Mouse (Mus musculus) C2C12 (cell line): ENCODE measurements at regions not wholly inside any gene's neighbourhood (a gene's known extent, or its start where the extent isn't known, plus 50 kb on each side); places are given as distances from the start of the nearest gene placed in this dataset.

Experiments
- CEBPB ChIP-seq: IDR thresholded peaks from one replicate; pipeline ENCODE4 v1.6.1; 2011; ENCODE audit warnings: low read depth, mild to moderate bottlenecking, control low read depth, moderate library complexity
- CTCF ChIP-seq: IDR thresholded peaks from one replicate; pipeline ENCODE4 v1.5.1; 2011; ENCODE audit not compliant: control insufficient read depth, insufficient read depth, insufficient read length
- MAX ChIP-seq: IDR thresholded peaks from one replicate; pipeline ENCODE4 v1.6.1; 2011; ENCODE audit warnings: mild to moderate bottlenecking, control low read depth

DNA sequence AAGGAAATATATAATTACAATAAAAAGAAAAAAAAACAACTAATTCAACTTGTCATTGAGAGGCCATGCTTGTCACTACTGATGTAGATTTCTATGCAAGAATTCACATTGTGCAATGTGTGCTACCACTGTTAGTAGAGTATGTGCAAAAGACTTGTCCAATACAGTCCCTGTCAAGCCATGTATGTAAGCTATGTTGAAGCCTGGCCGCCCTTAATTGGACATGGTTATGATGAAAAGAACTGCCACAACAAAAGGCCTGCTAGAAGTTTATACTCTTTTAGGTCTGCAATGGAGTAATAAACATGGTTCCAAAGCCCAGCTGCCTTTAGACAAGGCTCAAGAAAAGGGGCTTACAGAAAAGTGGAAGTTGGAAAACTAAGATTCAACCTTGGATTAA, 267.9 kb upstream of the Cdh18 start:
- TF ChIP-seq CTCF (no peak), MAX (no peak), CEBPB (no peak)
